Comparison of ENCODE assay signal across 11 mouse cellular contexts in the genomic region with DNA sequence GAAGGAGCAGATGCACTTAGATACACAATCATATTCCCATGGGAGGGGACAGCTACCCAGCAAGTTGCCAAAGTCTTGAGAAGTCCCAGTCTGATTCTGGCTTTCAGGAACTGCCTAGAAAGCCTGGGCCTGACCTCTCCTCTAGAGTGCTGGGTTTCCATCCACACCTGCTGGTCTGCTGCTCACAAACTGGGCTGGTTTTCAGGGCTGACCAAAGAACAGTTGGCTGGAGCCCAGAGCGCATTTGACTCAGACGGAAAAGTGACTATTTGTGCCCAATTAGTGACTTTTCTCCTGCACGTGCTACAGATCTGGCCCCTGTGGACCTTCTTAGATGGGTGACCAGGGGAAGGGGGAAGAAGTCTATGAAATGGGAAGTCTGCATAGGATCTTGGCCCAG. TPM values are rescaled to one million over a fixed set of nuclear protein-coding genes. Genes with fewer than 3 reads are reported as not detected.
DNase-seq lines count a peak whose midpoint lies in the region; ATAC-seq lines count a peak whose summit lies in the region.
"Had no signal": no experiment of that assay in that cellular context is flagged by ENCODE, and none has a peak within 500 bp of the region (broad histone marks: within the 10 kb centered on the region; RNA-seq: fewer than 3 reads in every experiment).

No protein-coding gene starts in this region.

- WGBS in heart, embryonic 15.5 days, result 81% methylated on average over 3 of the region's 3 CpGs

- ATAC-seq in heart, embryonic 15.5 days (replicated peaks; ENCODE audit: insufficient number of reproducible peaks, insufficient read depth, low FRiP score, low read depth), result no peak

- H3K4me3 ChIP-seq in heart, embryonic 15.5 days, result no peak overlapping the region
- H3K4me3 ChIP-seq: embryonic facial prominence, embryonic 10.5 days; hindbrain, embryonic 12.5 days had no signal

- H3K9ac ChIP-seq in heart, embryonic 15.5 days, result no peak overlapping the region
- H3K9ac ChIP-seq: hindbrain, embryonic 12.5 days had no signal

- no peaks in the 10 kb centered on the region for H3K9me3 ChIP-seq in heart, embryonic 15.5 days (replicated peaks)
- H3K9me3 ChIP-seq: embryonic facial prominence, embryonic 10.5 days; hindbrain, embryonic 12.5 days had no signal

- no peak overlapping the region for H3K4me2 ChIP-seq in heart, embryonic 15.5 days
- H3K4me2 ChIP-seq: hindbrain, embryonic 12.5 days had no signal

- peak overlapping the region; percentile 88 for H3K27ac ChIP-seq in heart, embryonic 15.5 days
- H3K27ac ChIP-seq: embryonic facial prominence, embryonic 10.5 days; hindbrain, embryonic 12.5 days had no signal

- no peaks in the 10 kb centered on the region for H3K27me3 ChIP-seq in heart, embryonic 15.5 days
- H3K27me3 ChIP-seq: hindbrain, embryonic 12.5 days had no signal

- no peaks in the 10 kb centered on the region; the same call in 1 of the 2 replicates for H3K36me3 ChIP-seq in heart, embryonic 15.5 days

- peak; percentile 65 for DNase-seq in adrenal gland, postnatal 10 days
- DNase-seq in adrenal gland, adult 18-20 months (ENCODE audit: low spot score in 2 of 2), result no peak
- DNase-seq in heart, adult 8-10 months (ENCODE audit: low spot score), result no peak
- peak; percentile 24 for DNase-seq in lung, postnatal 10 days
- DNase-seq in lung, postnatal 14 days, result no peak
- DNase-seq in kidney, adult 9 months, result peak; percentile 85
- DNase-seq in thymus, postnatal 14 days, result no peak
- DNase-seq: lung, adult 18-20 months had no signal

- H3K4me1 ChIP-seq in heart, embryonic 15.5 days (replicated peaks), result peaks cover 31% of the 10 kb centered on the region

RNA-seq across cellular contexts. Expression of gene Kdm2b, which starts 50.9 kb away (rescaled TPM):
- total RNA-seq in adrenal gland, postnatal 10 days (2021), result 10 to 100 TPM; 22.8 to 27.6 TPM
- 10 to 100 TPM; 13.0 to 13.7 TPM for total RNA-seq in adrenal gland, adult 18-20 months (2021)
- 23.9 and 29.0 TPM in 2 replicates for polyA plus RNA-seq in heart, embryonic 15.5 days (2015; fragmentation: Nextera tagmentation; extraction: Ambion mirVana)
- total RNA-seq in heart, adult 8-10 months (2022), result 10 to 100 TPM; 12.7 to 14.9 (median 14.4) TPM

Comparison
In these comparisons a context has a peak if more than half of its experiments do, and no peak if none do; other contexts are left out.
1. DNase-seq: peak in adrenal gland, postnatal 10 days (single experiment), lung, postnatal 10 days (single experiment) and kidney, adult 9 months (single experiment); none in adrenal gland, adult 18-20 months (0 of 2), heart, adult 8-10 months (single experiment), lung, postnatal 14 days (single experiment) and thymus, postnatal 14 days (single experiment).